10 mouse cellular contexts compared by ENCODE assay signal in genomic region chr4:43968650-43969049, GRCm38 (mm10). TPM values are rescaled to one million over a fixed set of nuclear protein-coding genes. Genes with fewer than 3 reads are reported as not detected.
DNase-seq lines count a peak whose midpoint lies in the region; ATAC-seq and TF ChIP-seq lines count a peak whose summit lies in the region.
"Had no signal": no experiment of that assay in that cellular context is flagged by ENCODE, and none has a peak within 500 bp of the region (broad histone marks: within the 10 kb centered on the region; RNA-seq: fewer than 3 reads in every experiment).

No protein-coding gene starts in this region.

- ATAC-seq in stomach, embryonic 14.5 days (ENCODE audit: insufficient number of reproducible peaks, insufficient read depth, low FRiP score, low read depth): no peak
- ATAC-seq in erythroblast, adult 5-6 weeks (replicated peaks; ENCODE audit: low FRiP score, poor library complexity, severe bottlenecking): no peak

- no peak overlapping the region for H3K4me3 ChIP-seq in embryonic facial prominence, embryonic 10.5 days
- H3K4me3 ChIP-seq in left cerebral cortex, adult 2 months: no peak overlapping the region
- no peak overlapping the region for H3K4me3 ChIP-seq in stomach, embryonic 14.5 days (ENCODE audit: low read depth, low read length)
- H3K4me3 ChIP-seq: embryonic facial prominence, embryonic 15.5 days had no signal

- intact Hi-C loops in heart, postnatal 14 days (cut with DNase I): no loop called here
- intact Hi-C loops in left cerebral cortex, adult 2 months (cut with DNase I): no loop called here

- peaks cover 6% of the 10 kb centered on the region for H3K36me3 ChIP-seq in embryonic facial prominence, embryonic 10.5 days (replicated peaks)
- no peaks in the 10 kb centered on the region; the same call in 1 of the 2 replicates for H3K36me3 ChIP-seq in stomach, embryonic 14.5 days (ENCODE audit: control insufficient read depth, insufficient read depth, low read length)

- 47% methylated on average over 13 of the region's 13 CpGs for WGBS in embryonic facial prominence, embryonic 10.5 days
- 41% methylated on average over 13 of the region's 13 CpGs for WGBS in stomach, embryonic 14.5 days

- H3K4me1 ChIP-seq in embryonic facial prominence, embryonic 10.5 days: peaks cover 79% of the 10 kb centered on the region
- peaks cover 37% of the 10 kb centered on the region for H3K4me1 ChIP-seq in stomach, embryonic 14.5 days (ENCODE audit: control insufficient read depth, insufficient read depth, low read length)

- peak; percentile 42 for DNase-seq in embryo, embryonic 11 days
- no peak for DNase-seq in embryo, embryonic 9.5 days (ENCODE audit: extremely low spot score)
- peak; percentile 76 for DNase-seq in MN1 (ENCODE audit: low spot score)
- no peak for DNase-seq in embryonic facial prominence, embryonic 10.5 days (ENCODE audit: low spot score)
- DNase-seq in heart, postnatal 14 days: peak; percentile 75 to 77
- DNase-seq in left cerebral cortex, adult 2 months (ENCODE audit: extremely low spot score in 1 of 2, low spot score in 2 of 2): peak; percentile 34 to 47

- H3K9ac ChIP-seq in stomach, embryonic 14.5 days (replicated peaks; ENCODE audit: low read depth, low read length): no peak overlapping the region
- H3K9ac ChIP-seq: embryonic facial prominence, embryonic 15.5 days had no signal

- H3K9me3 ChIP-seq in embryonic facial prominence, embryonic 10.5 days: no peaks in the 10 kb centered on the region
- H3K9me3 ChIP-seq in stomach, embryonic 14.5 days (ENCODE audit: control insufficient read depth, low read depth, low read length): no peaks in the 10 kb centered on the region
- H3K9me3 ChIP-seq: embryonic facial prominence, embryonic 15.5 days had no signal

- no peak for TF ChIP-seq CTCF in left cerebral cortex, adult 2 months (IDR thresholded peaks at IDR 0.05)

- peaks cover 11% of the 10 kb centered on the region; the same call in 1 of the 2 replicates for H3K27me3 ChIP-seq in embryonic facial prominence, embryonic 10.5 days (replicated peaks; ENCODE audit: low read depth, poor library complexity, severe bottlenecking)
- no peaks in the 10 kb centered on the region for H3K27me3 ChIP-seq in stomach, embryonic 14.5 days (ENCODE audit: control insufficient read depth, insufficient read depth, low read length)
- H3K27me3 ChIP-seq: embryonic facial prominence, embryonic 15.5 days had no signal

- H3K27ac ChIP-seq in embryonic facial prominence, embryonic 10.5 days (replicated peaks): peak overlapping the region; percentile 71
- no peak overlapping the region for H3K27ac ChIP-seq in left cerebral cortex, adult 2 months
- peak overlapping the region; percentile 67 for H3K27ac ChIP-seq in stomach, embryonic 14.5 days (ENCODE audit: low read length)
- H3K27ac ChIP-seq: embryonic facial prominence, embryonic 15.5 days had no signal

- no peak overlapping the region for H3K4me2 ChIP-seq in stomach, embryonic 14.5 days (replicated peaks; ENCODE audit: low read depth, low read length)
- H3K4me2 ChIP-seq: embryonic facial prominence, embryonic 15.5 days had no signal

RNA-seq across cellular contexts. Expression of gene Glipr2, which starts 11.4 kb away (rescaled TPM):
- polyA plus RNA-seq in embryonic facial prominence, embryonic 10.5 days (2016; fragmentation: Nextera tagmentation; extraction: Ambion mirVana): 55.8 and 75.8 TPM in 2 replicates
- 1 to 10 TPM; 5.5 to 8.9 TPM for total RNA-seq in heart, postnatal 14 days (2021)
- 1 to 10 TPM; 3.4 to 3.7 TPM for total RNA-seq in left cerebral cortex, adult 2 months (2021)
- polyA plus RNA-seq in stomach, embryonic 14.5 days (2014; fragmentation: Nextera tagmentation; extraction: Ambion mirVana): 117 and 121 TPM in 2 replicates
- total RNA-seq in erythroblast, adult 5-6 weeks (2015; ENCODE audit: low replicate concordance): 10.8 and 19.2 TPM in 2 replicates
- 26.5 and 30.4 TPM in 2 replicates for total RNA-seq in erythroblast, adult 5-6 weeks (2017; ENCODE audit: low replicate concordance)

RNA-seq across cellular contexts. Expression of gene Ccin, which starts 14.6 kb away (rescaled TPM):
- polyA plus RNA-seq in embryonic facial prominence, embryonic 10.5 days (2016; fragmentation: Nextera tagmentation; extraction: Ambion mirVana): not detected in 2 replicates
- not detected for total RNA-seq in heart, postnatal 14 days (2021)
- total RNA-seq in left cerebral cortex, adult 2 months (2021): not detected
- polyA plus RNA-seq in stomach, embryonic 14.5 days (2014; fragmentation: Nextera tagmentation; extraction: Ambion mirVana): not detected in 2 replicates
- not detected in 2 replicates for total RNA-seq in erythroblast, adult 5-6 weeks (2015; ENCODE audit: low replicate concordance)
- total RNA-seq in erythroblast, adult 5-6 weeks (2017; ENCODE audit: low replicate concordance): not detected in 2 replicates
- polyA plus RNA-seq: embryonic facial prominence, embryonic 15.5 days; liver, embryonic 16.5 days had no signal

RNA-seq across cellular contexts. Expression of gene Clta, which starts 35.6 kb away (rescaled TPM):
- 212 and 222 TPM in 2 replicates for polyA plus RNA-seq in embryonic facial prominence, embryonic 10.5 days (2016; fragmentation: Nextera tagmentation; extraction: Ambion mirVana)
- 10 to 100 TPM; 83.0 to 91.0 TPM for total RNA-seq in heart, postnatal 14 days (2021)
- 100 to 1,000 TPM; 269 to 274 TPM for total RNA-seq in left cerebral cortex, adult 2 months (2021)
- 234 and 237 TPM in 2 replicates for polyA plus RNA-seq in stomach, embryonic 14.5 days (2014; fragmentation: Nextera tagmentation; extraction: Ambion mirVana)
- 79.6 and 87.6 TPM in 2 replicates for total RNA-seq in erythroblast, adult 5-6 weeks (2015; ENCODE audit: low replicate concordance)
- 85.4 and 105 TPM in 2 replicates for total RNA-seq in erythroblast, adult 5-6 weeks (2017; ENCODE audit: low replicate concordance)

Comparison
In these comparisons a context has a peak if more than half of its experiments do, and no peak if none do; other contexts are left out.
1. DNase-seq: peak in embryo, embryonic 11 days (single experiment), MN1 (single experiment), heart, postnatal 14 days (2 of 2) and left cerebral cortex, adult 2 months (2 of 2); none in embryo, embryonic 9.5 days (single experiment) and embryonic facial prominence, embryonic 10.5 days (single experiment).